Mouse (Mus musculus) liver, postnatal 0 days (tissue): ENCODE measurements around the gene Adora1. TPM values are rescaled to one million over a fixed set of nuclear protein-coding genes. Genes with fewer than 3 reads are reported as not detected.

Experiments
- ATAC-seq: fragments of 200-750 bp; cut with Nextera tagmentation; 2 replicates; pipeline ENCODE4 v1.8.0; 2017; ENCODE audit warnings: mild to moderate bottlenecking, moderate library complexity
- DNase-seq: peaks from one replicate; pipeline ENCODE4 v3.0.0-alpha.2; 2016
- H3K27ac ChIP-seq: fragments of 300-500 bp; sonication (generic); 2 replicates; pipeline ENCODE4 v1.5.1; 2014; ENCODE audit warnings: antibody characterized with exemption, moderate library complexity, mild to moderate bottlenecking, low read depth
- H3K27me3 ChIP-seq: fragments of 300-500 bp; sonication (generic); 2 replicates; pipeline ENCODE4 v1.6.1; 2014; ENCODE audit warnings: low read length, control low read depth, mixed read lengths; ENCODE audit not compliant: insufficient read depth
- H3K36me3 ChIP-seq: fragments of 300-500 bp; sonication (generic); replicated peaks from 2 replicates; pipeline ENCODE4 v1.6.1; 2014; ENCODE audit warnings: mild to moderate bottlenecking, control low read depth, low read length, moderate library complexity, mixed read lengths; ENCODE audit not compliant: insufficient read depth
- H3K4me1 ChIP-seq: fragments of 300-500 bp; sonication (generic); 2 replicates; pipeline ENCODE4 v1.6.1; 2014; ENCODE audit warnings: antibody characterized with exemption, mild to moderate bottlenecking, control low read depth; ENCODE audit not compliant: insufficient read depth
- H3K4me2 ChIP-seq: fragments of 300-500 bp; sonication (generic); 2 replicates; pipeline ENCODE4 v1.6.1; 2014; ENCODE audit warnings: low read depth, mild to moderate bottlenecking, low read length, moderate library complexity, mixed read lengths
- H3K4me3 ChIP-seq: fragments of 300-500 bp; sonication (generic); 2 replicates; pipeline ENCODE4 v1.5.1; 2014; ENCODE audit warnings: low read depth, low read length
- H3K9ac ChIP-seq: fragments of 300-500 bp; sonication (generic); replicated peaks from 2 replicates; pipeline ENCODE4 v1.6.1; 2014; ENCODE audit warnings: mild to moderate bottlenecking, moderate library complexity
- H3K9me3 ChIP-seq: fragments of 300-500 bp; sonication (generic); 2 replicates; pipeline ENCODE4 v1.6.1; 2016; ENCODE audit warnings: mild to moderate bottlenecking, control low read depth, low read length, mixed read lengths
- CTCF ChIP-seq: sonication (generic); IDR thresholded peaks from 2 replicates; pipeline ENCODE4 v1.5.1; 2016; ENCODE audit warnings: antibody characterized with exemption, low read depth
- EP300 ChIP-seq: IDR thresholded peaks from 2 replicates; pipeline ENCODE4 v1.6.1; 2016; ENCODE audit warnings: antibody characterized with exemption, low read depth, mild to moderate bottlenecking
- WGBS: fragments of 180-500 bp; shearing (Covaris S2); extraction: QIAGEN DNeasy Blood & Tissue Kit; methylation state at CpG from one replicate; pipeline ENCODE4 v1.1.7; 2014; ENCODE audit not compliant: insufficient replicate concordance; 5-methylcytosine and 5-hydroxymethylcytosine counted together
- polyA plus RNA-seq: library from polyadenylated mRNA; unstranded; fragments of >200 nt; fragmentation: Nextera tagmentation; extraction: Ambion mirVana; gene quantifications from 2 replicates; pipeline ENCODE4 v1.2.1, GENCODE M21; 2015

Gene Adora1
- polyA plus RNA-seq, 1 experiment from 2014 or later, result 8.3 TPM

- Histone ChIP-seq H3K9ac (no peak overlapping the region), H3K4me1 (no peaks in the 10 kb centered on the region), H3K36me3 (no peaks in the 10 kb centered on the region), H3K4me2 (no peak overlapping the region), H3K27ac (no peak overlapping the region), H3K27me3 (no peaks in the 10 kb centered on the region), H3K9me3 (no peaks in the 10 kb centered on the region), H3K4me3 (no peak overlapping the region)
- no peak for DNase-seq
- WGBS, result 69% methylated on average over 13 of the region's 13 CpGs
- no peak for TF ChIP-seq EP300
- TF ChIP-seq CTCF, result no peak
- no peak for ATAC-seq
Observed at GRCm38 (mm10) chr1:134275616-134276464, 40.6 kb upstream of the Adora1 start.

GRCm38 (mm10) chr1:134274483-134274920 is 39.3 kb upstream of the Adora1 start:
- no peaks in the 10 kb centered on the region for H3K9me3 ChIP-seq
- WGBS, result 75% methylated on average over 7 of the region's 7 CpGs
- TF ChIP-seq CTCF (no peak), EP300 (no peak)
- ATAC-seq, result no peak
- no peaks in the 10 kb centered on the region for H3K4me1 ChIP-seq
- H3K27ac ChIP-seq, result no peak overlapping the region
- H3K27me3 ChIP-seq, result no peaks in the 10 kb centered on the region
- DNase-seq, result no peak
- H3K4me2 ChIP-seq, result no peak overlapping the region
- H3K9ac ChIP-seq, result no peak overlapping the region
- H3K36me3 ChIP-seq, result no peaks in the 10 kb centered on the region
- H3K4me3 ChIP-seq, result no peak overlapping the region

DNA sequence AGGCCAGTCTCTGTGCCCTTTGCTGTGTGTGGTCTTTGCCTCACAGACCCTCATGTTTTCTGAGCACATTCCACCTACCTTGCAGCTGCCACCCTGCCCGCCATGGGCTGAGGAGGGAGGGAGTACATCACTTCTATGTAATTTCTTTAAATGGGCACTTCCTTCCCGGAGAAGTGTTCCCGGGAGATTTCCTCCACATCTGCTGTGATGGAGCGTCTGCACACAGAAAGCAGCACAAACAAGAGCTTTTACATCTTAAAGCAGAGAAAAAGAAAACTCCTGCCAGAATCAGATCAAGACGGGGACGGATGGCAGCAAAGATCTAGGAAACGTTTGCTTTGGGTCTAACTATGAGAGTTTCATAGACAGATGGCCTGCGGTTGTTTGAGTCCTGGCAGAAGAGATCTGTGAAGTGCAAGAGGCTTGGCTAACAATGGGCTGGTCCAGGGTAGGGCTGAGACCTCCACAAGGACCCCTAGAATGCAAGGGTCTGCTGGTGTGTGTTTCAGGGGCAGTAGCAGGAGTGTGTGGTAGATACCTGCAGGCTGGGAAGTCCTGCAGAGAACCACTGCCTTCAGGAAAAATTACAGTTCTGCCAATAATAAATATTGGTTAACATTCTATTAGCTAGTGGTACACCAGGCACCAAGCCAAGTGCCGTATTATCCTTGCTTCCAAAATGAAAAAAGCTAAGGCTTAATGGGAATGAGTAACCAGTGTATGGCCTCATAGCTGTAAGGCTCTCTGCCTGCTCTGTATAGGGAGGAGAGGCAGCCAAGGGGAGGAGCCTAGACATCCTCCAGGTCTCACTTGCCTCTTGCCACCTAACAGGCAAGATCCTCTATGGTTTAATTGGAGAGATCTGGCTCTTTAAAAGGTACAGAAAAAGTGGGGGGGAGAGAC is 38.5 kb upstream of the Adora1 start:
- Histone ChIP-seq H3K9ac (no peak overlapping the region), H3K27ac (no peak overlapping the region), H3K4me3 (no peak overlapping the region), H3K27me3 (no peaks in the 10 kb centered on the region), H3K4me2 (no peak overlapping the region), H3K36me3 (no peaks in the 10 kb centered on the region), H3K4me1 (no peaks in the 10 kb centered on the region), H3K9me3 (no peaks in the 10 kb centered on the region)
- ATAC-seq (no peak), DNase-seq (no peak)
- 70% methylated on average over 9 of the region's 9 CpGs for WGBS
- TF ChIP-seq EP300 (no peak), CTCF (no peak)

- H3K9me3 ChIP-seq, result no peaks in the 10 kb centered on the region
- H3K36me3 ChIP-seq, result no peaks in the 10 kb centered on the region
- H3K4me2 ChIP-seq, result no peak overlapping the region
- H3K9ac ChIP-seq, result no peak overlapping the region
- no peak for DNase-seq
- WGBS, result 71% methylated on average over 5 of the region's 5 CpGs
- H3K4me3 ChIP-seq, result no peak overlapping the region
- no peak overlapping the region for H3K27ac ChIP-seq
- TF ChIP-seq CTCF (no peak), EP300 (no peak)
- H3K4me1 ChIP-seq, result no peaks in the 10 kb centered on the region
- no peak for ATAC-seq
- H3K27me3 ChIP-seq, result no peaks in the 10 kb centered on the region
Observed at GRCm38 (mm10) chr1:134272754-134273250, 37.6 kb upstream of the Adora1 start.

DNA sequence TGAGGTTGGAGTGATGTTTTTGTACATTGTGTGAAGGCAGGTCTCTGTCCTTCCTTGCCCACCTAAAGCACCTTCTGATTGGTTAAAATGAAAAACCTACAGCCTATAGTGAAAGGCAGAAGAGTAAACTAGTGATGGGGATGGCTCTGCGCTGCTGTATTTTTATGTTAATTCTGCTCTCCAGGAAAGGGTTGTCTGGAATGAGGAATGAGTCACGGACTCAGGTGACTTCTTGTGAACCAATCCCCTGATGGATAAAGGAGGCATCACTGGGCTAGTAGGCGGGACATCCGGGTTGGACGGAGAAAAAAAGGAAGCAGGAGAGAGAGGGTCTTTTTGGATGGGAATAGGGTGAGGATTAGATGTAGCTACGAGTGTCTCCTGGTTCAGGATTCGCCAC is 34.8 kb upstream of the Adora1 start:
- Histone ChIP-seq H3K27ac (no peak overlapping the region), H3K36me3 (no peaks in the 10 kb centered on the region), H3K4me2 (no peak overlapping the region), H3K4me3 (no peak overlapping the region), H3K9ac (no peak overlapping the region), H3K9me3 (no peaks in the 10 kb centered on the region), H3K4me1 (no peaks in the 10 kb centered on the region), H3K27me3 (no peaks in the 10 kb centered on the region)
- WGBS, result 74% methylated on average over 7 of the region's 7 CpGs
- no peak for TF ChIP-seq EP300
- TF ChIP-seq CTCF, result no peak
- no peak for DNase-seq
- ATAC-seq, result no peak

DNA sequence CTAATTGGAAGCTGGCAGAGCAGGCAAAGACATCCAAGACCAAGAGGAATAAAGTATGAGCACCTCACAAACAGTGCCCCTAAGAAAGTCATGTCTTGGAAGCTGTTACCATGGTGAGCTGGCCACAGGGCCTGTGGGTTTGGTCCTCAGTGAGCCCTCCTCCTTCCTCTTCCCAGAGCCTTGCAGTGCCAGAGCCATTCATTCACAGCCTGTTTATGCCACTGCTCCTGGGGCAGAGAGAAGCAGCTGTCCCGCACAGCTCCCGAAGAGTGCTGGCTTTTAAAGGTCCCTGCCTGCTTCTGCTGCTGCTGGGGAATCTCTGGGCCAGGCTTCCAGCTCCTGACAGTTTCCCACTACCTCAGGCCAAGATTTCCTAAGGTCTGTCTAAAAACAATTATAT is 30.6 kb upstream of the Adora1 start:
- H3K27ac ChIP-seq, result no peak overlapping the region
- DNase-seq (no peak), ATAC-seq (no peak)
- no peaks in the 10 kb centered on the region; the same call in 1 of the 2 replicates for H3K9me3 ChIP-seq
- H3K36me3 ChIP-seq, result no peaks in the 10 kb centered on the region
- no peak overlapping the region for H3K4me2 ChIP-seq
- TF ChIP-seq EP300 (no peak), CTCF (no peak)
- no peak overlapping the region for H3K4me3 ChIP-seq
- 67% methylated on average over 2 of the region's 2 CpGs for WGBS
- H3K4me1 ChIP-seq, result no peaks in the 10 kb centered on the region
- H3K27me3 ChIP-seq, result no peaks in the 10 kb centered on the region
- no peak overlapping the region for H3K9ac ChIP-seq
